Mouse (Mus musculus) CD4-positive, CD25-positive, alpha-beta regulatory T cell (primary cell): Measurements from ENCODE around the gene Ehd1. TPM values are rescaled to one million over a fixed set of nuclear protein-coding genes. Genes with fewer than 3 reads are reported as not detected.

ENCODE experiments used
- polyA plus RNA-seq: library from polyadenylated mRNA; unstranded; fragments of 100-300 nt; shearing (Covaris generic); gene quantifications from one replicate; pipeline ENCODE4 v1.2.1, GENCODE M21; 2017

Ehd1 gene
- 22.2 TPM for polyA plus RNA-seq

DNA sequence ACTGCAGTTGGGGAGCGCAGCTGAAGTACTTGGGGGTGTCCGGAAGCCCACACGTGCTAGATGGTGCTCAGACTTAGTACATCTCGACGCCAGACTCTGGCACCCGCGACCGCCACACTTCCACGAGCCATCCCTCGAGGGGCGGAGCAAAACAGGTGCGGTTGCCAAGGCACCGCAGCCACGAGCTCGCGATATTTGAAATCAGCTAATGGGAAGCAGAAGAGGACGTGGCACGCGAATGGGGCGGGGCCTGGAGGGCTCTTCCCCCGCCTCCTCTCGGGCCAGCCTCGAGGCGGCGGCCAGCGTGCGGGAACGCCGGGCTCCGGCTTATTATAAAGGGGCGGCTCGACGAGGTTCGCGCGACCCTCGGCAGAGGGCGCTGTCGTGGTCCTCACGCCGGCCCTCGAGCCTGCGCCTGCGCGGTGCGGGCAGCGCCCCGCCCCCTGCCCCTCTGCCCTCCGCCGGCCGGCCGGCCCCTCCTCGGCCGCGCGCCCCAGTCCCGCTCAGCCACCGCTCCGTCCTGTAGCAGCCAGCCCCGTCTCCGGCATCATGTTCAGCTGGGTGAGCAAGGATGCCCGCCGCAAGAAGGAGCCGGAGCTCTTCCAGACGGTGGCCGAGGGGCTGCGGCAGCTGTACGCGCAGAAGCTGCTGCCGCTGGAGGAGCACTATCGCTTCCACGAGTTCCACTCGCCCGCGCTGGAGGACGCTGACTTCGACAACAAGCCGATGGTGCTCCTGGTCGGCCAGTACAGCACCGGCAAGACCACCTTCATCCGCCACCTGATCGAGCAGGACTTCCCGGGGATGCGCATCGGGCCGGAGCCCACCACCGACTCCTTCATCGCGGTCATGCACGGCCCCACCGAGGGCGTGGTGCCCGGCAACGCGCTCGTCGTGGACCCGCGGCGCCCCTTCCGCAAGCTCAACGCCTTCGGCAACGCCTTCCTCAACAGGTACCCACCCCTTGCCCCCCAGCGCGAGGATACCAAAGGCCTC lies at the start of gene Ehd1:
Gene Ehd1 (plus strand): TSS at position 300 of the 996 bp plus-strand sequence.

DNA sequence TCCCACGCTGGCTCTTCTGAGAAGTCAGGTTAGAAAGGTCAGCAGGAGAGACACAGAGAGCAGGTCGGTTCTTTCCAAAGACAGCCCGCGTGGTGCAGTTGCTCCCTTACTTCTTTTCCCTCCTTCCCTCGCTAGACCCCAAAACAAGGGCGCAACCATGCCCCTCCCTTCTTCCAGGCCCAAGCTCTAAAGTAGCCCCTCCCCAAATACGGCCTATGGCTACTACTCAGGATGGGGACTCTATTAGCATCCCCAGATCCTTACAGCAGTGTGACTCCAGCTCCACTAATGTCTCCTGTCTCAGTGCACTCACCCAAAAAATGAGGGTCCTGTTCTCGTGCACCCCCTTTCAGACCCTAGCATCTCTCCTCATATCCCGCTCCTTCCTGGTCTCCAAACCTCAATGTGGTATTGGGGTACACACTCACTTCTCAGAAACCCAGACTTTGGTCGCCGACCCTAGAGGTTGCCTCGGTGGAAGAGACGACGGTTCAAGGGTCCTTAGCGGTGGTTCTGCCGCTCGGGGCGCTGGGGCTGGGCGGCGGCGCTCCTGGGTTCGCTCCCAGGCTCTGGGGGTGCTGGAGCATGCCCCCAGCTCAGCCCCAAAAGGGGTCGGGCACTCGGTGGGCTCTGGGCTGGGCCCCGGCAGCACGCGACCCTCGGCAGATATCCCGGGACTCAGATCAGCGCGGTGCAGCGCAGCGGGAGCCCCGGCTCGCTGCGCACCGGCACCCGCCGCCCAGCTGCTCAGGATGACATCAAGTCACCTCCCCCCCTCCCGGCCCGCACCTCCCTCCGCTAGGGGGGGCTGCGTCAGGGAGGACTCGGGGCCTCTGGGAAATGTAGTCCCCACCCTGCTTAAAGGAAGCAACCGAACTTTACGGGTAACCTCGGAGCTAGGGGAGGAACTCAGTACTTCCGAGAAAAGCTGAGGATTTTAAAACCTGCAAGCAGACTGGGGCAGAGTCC lies 41.2 kb upstream of the Ehd1 start, which contains the start of gene Ppp2r5b:
Gene Ppp2r5b (minus strand): TSS at position 789 of the 969 bp plus-strand sequence.

DNA sequence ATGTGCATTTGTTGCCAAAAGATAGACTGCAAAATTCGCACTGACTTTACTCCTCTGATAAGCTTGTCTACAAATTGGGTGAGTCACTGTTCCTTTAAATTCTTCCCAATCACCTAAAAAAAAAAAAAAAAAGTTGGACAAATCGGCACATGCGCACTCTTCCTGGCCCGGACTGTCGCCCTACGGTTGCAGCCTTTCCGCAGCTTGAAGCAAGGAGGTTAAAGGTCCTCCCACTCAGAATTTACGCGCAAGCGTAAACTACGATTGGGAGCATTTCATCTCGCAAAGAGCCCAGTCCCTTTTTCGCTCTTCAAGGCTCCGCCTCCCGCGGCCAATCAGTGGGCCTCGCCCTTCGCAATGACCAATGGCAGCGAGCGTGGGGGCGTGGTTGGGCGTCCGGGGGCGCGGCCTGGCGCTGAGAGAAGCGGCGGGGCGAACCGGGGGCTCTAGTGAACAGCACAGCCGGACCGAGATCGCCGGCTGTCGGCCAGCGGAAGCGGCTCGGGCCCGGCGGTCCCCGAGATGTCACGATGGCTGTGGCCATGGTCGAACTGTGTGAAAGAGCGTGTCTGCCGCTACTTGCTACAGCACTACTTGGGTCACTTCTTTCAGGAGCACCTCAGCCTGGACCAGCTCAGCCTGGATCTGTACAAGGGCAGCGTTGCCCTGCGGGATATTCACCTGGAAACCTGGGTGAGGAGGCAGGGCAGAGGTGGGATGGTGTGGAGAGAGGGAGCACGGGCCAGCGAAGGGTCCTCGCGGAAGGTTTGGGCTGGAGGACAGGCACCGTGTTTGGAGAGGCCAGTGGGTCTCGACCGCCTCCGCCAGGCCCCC lies 35.0 kb upstream of the Ehd1 start, which contains the start of gene Atg2a:
Gene Atg2a (plus strand): TSS at position 395 of the 834 bp plus-strand sequence.

GRCm38 (mm10) chr19:6306137-6306551 lies 29.6 kb downstream of the Ehd1 start, which contains the start of gene Cdc42bpg:
TSS of gene Cdc42bpg (plus strand) at chr19:6306456.

DNA sequence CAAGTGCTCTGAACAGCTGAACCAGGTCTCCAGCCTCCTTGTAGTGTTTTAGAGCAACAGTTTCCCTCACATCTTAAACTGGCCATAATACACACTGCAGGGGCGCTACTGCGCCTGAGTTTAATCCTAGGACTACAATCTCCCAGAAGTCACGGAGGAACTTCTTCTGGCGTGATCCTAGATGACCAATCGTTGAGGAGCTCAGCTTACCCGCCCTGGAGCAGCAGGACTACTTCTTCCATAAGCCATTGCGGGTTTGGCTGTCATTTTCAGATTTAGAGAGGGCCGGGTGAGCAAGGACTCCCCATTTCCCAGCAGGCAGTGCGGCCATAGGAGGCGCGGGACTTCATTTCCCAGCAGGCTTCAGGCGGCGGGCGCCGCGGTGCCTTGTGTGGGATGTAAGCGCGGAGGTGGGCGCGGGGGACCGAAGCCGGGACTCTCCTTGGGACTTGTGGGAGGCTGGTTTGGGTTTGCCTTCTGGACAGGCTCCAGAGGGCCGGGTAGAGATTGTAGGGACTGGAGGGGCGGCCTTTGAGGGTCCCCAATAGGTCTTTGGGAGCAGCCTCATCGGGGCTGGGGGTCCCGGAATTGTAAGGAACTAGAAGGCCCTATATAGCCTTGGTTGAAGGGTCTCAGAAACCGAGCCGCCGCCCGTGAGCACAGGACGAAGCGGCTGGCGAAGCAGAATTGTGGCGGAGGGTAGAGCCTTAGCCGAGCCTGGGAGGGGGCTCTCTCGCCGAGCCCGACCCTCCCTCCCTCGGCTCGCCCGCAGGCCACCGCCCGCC lies 58.3 kb downstream of the Ehd1 start, which contains the start of gene Men1:
Gene Men1 (plus strand): TSS at position 307 of the 785 bp plus-strand sequence.

DNA sequence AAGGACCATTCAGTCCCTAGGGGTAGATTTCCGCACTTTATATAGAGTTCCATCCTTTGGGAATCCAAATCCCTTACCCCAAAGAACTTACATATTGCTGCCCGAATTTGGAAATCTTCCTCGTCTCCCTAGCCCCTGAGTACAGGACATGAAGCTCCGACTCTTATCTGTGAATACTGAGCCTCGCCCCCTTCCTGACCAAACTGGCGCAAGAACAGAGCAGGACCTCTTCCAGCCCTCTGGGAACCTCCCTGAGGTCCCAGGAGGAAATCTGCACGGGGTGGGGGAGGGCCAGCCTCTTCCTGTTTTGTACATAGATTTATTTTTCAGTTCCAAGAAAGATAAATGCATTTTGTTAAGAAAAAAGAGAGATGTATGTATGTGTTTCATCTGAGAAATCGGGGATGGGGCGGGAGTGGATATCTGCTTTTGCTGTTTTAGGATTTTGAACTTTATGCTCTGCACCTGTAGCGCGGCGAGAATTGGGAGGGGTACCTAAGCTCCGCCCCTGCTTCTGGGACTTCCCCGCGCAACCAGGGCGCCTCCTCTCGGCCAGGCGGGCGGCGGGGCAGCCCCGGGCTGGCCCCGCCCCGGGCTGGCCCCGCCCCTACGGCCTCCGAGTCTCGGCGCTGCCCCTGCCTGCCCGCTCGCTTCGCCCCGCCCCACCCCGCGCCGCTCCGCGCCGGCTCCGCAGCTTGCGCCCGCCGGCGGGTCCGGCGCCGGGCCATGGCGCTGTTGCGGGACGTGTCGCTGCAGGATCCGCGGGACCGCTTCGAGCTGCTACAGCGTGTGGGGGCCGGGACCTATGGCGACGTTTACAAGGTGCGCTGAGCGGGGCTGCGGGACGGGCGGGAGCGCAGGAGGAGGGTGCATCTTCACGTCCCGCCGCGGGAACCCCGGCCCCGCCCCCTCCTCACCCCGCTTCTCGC lies 64.3 kb downstream of the Ehd1 start, which contains the start of gene Map4k2:
Gene Map4k2 (plus strand): TSS at position 612 of the 929 bp plus-strand sequence.

Other genes starting within 250 kb of the Ehd1 start
- gene Syvn1, start 230.1 kb upstream of the Ehd1 start, polyA plus RNA-seq: 49.6 TPM
- gene Mrpl49, start 218.9 kb upstream of the Ehd1 start, polyA plus RNA-seq: 43.3 TPM
- 794 TPM for gene Fau, start 218.9 kb upstream of the Ehd1 start, polyA plus RNA-seq
- gene Znhit2, start 215.5 kb upstream of the Ehd1 start, polyA plus RNA-seq: 35.9 TPM
- 15.1 TPM for gene Tm7sf2, start 208.4 kb upstream of the Ehd1 start, polyA plus RNA-seq
- gene Vps51, start 199.5 kb upstream of the Ehd1 start, polyA plus RNA-seq: 93.4 TPM
- not detected for gene Tmem262, start 196.7 kb upstream of the Ehd1 start, polyA plus RNA-seq
- gene Gm28374, start 194.5 kb upstream of the Ehd1 start, polyA plus RNA-seq: 0.61 TPM
- gene Zfpl1, start 191.8 kb upstream of the Ehd1 start, polyA plus RNA-seq: 52.7 TPM
- gene Cdca5, start 191.7 kb upstream of the Ehd1 start, polyA plus RNA-seq: 2.2 TPM
- gene AC131692.1, start 182.3 kb upstream of the Ehd1 start, polyA plus RNA-seq: not detected
- 0.20 TPM for gene Naaladl1, start 170.9 kb upstream of the Ehd1 start, polyA plus RNA-seq
- 22.7 TPM for gene Sac3d1, start 158.1 kb upstream of the Ehd1 start, polyA plus RNA-seq
- gene Snx15, start 148.4 kb upstream of the Ehd1 start, polyA plus RNA-seq: 36.9 TPM
- not detected for gene Batf2, start 135.7 kb upstream of the Ehd1 start, polyA plus RNA-seq
- gene Arl2, start 135.2 kb upstream of the Ehd1 start, polyA plus RNA-seq: 20.8 TPM
- 0.16 TPM for gene Majin, start 92.3 kb upstream of the Ehd1 start, polyA plus RNA-seq
- gene Gpha2, start 50.3 kb upstream of the Ehd1 start, polyA plus RNA-seq: 0.30 TPM
- 20.2 TPM for gene Ppp2r5b, start 40.9 kb upstream of the Ehd1 start, polyA plus RNA-seq
- 35.8 TPM for gene Atg2a, start 35.1 kb upstream of the Ehd1 start, polyA plus RNA-seq
- gene Cdc42bpg, start 29.7 kb downstream of the Ehd1 start, polyA plus RNA-seq: 0.35 TPM
- gene Men1, start 58.3 kb downstream of the Ehd1 start, polyA plus RNA-seq: 62.9 TPM
- gene Map4k2, start 64.4 kb downstream of the Ehd1 start, polyA plus RNA-seq: 205 TPM
- 281 TPM for gene Sf1, start 87.0 kb downstream of the Ehd1 start, polyA plus RNA-seq
- 8.5 TPM for gene Pygm, start 107.7 kb downstream of the Ehd1 start, polyA plus RNA-seq
- gene Rasgrp2, start 122.6 kb downstream of the Ehd1 start, polyA plus RNA-seq: 244 TPM
- 0.13 TPM for gene Nrxn2, start 142.0 kb downstream of the Ehd1 start, polyA plus RNA-seq